Mouse (Mus musculus): ENCODE results near the gene Hs3st3b1.

Gene Hs3st3b1

DNA sequence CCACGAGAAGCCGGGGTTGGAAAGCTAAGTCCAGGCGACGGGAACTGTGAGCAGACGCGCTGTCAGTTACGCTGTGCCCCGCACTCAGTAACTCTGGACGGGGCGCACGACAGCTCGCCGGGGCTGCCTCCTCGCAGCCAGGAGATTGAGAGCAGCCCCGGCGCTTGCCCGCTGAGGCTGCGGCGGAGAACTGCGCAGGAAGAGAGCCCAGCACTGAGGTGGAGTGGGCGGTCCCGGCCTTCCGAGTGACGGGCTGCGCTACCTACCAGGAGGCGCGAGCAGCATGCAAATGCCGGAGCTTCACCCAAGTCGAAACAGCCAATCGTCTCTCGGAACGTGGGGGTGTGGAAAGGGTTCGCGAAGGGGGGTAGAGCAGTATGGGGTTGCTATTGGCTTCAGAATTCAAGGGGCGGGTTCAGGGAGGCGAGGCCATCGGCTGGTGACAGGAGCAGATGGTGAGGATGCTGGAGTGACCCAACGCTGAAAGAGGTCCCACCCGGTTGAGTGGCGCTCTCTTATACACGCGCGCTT is at the start of gene Hs3st3b1:
Hs3st3b1 (minus strand) TSS at position 200 of the 531 bp plus-strand sequence.
- DNase-seq: peak; percentile 24

DNA sequence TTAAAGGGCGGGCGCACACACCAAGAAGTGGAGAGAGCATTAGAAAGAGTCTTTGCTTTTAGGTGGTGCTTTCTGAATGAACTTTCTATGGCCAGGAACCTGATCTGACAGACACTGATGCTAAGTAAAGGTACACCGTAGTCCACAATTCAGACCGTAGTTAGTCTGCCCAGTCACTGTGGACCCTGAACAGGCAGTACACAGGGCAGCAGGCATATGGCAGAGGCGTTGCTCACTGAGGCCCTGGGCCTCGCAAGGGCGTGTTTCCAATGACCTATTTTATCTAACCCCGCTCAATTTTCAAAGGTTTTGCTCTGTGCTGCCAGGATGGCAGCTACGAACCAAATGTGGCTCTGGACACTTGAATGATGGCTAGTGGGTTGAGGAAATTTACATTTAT is 49.4 kb upstream of the Hs3st3b1 start:
- no peak for DNase-seq

DNA sequence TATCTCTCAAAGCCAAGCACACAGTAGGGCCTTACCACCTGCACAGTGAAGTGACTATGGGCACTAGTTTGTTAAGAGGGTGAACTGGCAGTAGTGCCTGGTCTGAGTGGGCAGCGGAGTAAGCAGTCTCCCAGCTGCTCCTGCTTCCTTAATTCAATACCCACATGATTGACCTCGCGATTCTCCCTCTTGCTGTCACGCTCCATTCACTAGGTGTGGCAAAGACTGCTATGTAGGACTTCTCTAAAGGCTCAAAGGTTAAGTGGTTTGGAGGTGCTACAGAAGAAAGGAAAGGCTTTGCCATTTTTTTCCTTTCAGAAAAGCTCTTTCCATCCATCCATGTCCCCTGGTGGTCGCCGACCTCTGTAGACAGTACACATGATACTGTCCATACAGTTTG is 48.7 kb upstream of the Hs3st3b1 start:
- DNase-seq: no peak

DNA sequence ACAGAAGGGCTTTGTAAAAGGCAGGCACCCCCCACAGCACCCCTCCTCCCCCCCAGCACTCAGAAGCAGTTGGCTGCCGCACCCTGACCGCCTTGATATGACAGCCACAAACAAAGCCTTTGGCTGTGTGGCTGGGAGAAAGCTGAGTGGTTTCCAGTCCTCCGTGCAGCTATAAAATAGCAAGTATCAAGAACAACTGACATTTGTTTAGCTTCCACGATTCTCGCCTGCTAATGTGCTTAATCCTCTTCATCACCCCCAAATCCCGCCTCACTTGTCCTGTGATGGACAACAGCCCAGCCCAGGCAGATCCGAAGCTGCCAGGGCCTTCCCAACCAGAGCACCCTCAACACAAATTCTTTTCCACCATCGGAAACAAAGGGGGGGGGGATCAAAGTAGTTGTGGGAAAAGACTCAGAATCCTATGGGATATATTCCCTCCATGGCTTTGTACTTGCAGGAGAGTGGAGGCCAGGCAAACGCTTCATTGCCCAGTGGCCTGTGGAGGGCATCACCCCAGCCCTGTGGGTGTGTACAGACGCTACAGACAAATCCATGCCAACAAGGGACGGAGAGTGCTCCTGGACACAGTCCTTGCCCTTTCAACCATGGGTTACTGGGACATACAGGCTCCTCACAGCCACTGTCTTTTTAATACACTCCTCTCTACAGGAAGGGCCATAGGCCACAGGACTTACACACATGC is 47.3 kb upstream of the Hs3st3b1 start:
- DNase-seq: no peak

DNA sequence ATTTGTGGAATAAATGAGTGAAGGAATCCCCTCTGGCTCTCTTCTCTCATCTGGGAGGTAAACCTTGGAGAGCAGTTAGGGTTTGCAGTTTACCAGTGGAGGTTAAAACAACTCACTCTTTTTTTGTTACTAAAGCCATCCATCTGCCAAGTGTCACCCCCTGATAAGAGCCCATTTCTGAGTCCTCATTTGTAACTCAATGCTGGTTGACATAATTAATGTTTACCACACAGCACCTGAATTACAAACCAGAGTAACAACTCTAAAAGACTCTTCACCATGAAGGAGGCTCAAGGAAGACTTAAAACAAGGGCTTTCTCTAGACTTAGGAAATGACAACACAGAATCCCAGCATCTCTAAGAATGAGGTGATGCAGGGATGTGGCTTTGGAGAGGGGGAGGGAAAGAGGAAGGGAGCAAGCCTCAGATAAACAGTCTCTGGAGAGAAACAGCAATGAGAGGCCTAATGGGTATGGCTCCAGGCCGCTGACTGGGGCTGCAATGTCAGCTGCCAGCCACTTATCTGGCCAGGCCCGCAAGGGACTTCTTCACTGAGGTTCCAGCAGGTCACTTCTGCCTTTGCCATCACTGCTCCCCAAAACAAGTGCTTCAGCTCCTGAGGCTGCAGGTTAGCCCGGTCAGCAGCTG is 46.4 kb upstream of the Hs3st3b1 start:
- DNase-seq: no peak

DNA sequence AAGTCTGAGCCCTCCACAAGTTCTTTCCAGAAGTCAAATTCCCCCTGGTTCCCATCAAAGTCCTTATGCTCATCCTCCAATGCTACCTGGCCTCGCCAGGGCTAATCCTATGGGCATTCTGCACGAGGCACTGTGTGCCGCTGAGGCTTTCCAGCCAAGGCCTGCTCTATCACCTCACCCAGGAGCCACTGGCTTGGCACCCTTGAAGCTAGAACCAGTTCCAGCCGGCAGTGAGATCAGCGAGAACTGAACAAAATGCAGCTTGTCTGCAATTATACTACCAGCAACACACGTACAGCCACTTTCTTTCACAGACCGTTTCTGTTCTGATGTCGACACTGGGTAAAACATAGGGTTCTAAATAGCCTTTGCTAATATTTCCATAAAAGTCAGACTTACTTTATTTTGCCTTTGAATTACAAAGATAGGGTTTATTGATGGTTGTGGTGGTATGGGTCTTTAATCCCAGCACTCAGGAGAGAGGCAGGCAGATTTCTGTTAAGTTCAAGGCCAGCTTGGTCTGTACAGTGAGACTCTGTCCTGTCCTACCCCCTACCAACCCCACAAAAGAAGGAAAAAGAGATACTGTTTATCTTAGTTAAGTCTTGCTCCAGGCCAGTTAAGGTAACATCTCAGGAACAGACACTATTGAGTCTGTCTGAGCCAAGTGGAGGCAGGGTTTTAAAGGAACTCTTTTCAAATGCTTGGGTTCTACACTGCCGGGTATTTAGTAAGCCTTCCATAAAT is 45.7 kb upstream of the Hs3st3b1 start:
- no peak for DNase-seq

DNA sequence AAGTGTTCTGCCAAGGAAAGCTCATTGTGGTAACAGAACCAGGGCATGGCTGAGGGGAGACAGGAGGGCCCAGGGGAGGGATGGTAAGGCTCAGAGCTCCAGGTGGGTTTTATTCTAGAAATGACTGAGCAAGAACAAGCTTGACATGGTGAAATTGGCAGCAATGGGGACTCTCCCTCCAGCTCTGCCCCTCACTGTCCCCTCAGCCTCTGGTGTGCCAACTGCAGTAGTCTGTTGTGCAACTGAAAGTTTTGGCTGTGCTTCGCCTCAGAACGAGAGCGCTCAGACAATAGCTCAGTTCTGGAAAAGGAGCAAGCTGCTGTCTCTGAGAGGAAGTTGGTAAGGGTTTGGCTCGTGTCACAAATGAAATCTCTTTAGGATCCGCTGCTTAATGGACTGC is 43.3 kb upstream of the Hs3st3b1 start:
- DNase-seq: no peak

DNA sequence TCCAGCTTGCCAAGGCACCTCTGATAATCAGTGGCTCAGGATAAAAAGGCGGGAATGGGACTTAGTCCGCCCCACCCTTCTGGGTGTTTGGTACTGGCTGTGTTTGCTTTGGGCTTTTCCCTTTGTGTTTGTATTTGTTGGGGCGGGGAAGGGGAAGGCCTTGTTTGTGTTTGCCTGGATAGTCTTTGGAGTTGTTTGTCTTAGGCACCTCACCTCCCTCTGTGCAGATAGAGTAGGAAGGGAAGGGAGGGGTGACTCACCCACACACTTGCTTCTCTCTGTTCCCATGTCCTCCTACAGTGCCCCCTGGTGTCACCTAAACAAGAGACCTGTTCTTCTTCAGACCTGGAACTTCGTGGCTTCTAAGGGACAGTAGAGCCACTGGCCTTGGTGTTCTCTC is 35.1 kb upstream of the Hs3st3b1 start:
- DNase-seq: no peak

DNA sequence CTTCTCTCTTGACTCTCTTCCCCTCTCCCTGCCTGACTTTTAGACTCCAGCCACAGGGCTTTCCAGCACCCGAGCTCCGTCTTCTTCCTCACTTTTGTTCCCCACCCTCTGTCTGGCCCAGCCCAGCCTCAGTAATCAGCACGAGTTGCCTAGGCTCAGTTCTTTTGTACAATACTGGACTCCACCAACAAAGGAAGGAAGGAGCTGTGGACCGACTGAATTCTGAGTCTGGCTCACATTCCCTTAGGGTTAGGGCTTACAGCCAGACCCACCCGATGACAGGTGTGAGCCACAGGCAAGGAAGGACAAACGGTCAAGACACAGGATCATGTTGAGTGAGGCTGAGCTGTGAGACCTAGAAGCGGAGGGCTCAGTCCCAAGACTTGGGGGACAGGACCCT is 34.7 kb upstream of the Hs3st3b1 start:
- no peak for DNase-seq

DNA sequence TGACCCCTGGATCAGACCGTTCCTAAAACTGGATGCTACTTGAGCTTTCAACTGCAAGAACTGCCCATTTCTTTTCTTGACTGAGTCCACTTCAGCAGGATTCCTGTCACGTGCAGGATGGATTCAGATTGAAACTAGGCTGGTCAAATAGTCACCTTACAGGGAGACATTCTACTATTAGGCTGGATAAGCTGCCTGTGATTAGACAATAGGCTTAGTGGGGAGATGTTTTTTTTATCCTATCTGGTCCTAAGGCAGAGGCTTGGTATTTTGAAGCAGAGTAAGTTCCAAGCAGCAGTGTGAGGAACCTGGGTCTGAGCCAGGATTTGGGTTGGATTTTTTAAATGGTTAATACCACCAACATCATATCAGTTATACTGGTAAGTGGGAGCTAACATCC is 31.8 kb upstream of the Hs3st3b1 start:
- no peak for DNase-seq

DNA sequence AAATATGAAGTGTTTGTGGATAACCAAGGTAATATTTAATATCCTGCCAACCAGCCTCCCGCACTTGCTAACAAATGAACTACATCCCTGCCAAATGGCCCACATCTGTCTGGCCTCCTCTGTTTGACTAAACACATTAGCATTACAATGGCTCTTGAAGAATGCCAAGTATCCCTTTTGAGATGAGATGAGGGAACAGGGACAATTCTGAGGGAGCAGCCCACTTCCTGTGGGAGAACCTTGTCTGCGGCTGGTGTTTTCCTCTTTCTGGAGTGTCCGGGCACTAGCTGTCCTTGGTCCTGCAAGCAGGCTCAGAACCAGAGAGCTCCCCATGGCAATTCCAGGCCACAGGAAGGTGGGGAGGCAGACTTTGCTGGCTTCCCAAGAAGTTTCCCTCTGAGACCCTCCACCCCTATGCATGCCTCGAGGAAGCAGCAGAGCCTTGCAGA is 30.7 kb upstream of the Hs3st3b1 start:
- no peak for DNase-seq

DNA sequence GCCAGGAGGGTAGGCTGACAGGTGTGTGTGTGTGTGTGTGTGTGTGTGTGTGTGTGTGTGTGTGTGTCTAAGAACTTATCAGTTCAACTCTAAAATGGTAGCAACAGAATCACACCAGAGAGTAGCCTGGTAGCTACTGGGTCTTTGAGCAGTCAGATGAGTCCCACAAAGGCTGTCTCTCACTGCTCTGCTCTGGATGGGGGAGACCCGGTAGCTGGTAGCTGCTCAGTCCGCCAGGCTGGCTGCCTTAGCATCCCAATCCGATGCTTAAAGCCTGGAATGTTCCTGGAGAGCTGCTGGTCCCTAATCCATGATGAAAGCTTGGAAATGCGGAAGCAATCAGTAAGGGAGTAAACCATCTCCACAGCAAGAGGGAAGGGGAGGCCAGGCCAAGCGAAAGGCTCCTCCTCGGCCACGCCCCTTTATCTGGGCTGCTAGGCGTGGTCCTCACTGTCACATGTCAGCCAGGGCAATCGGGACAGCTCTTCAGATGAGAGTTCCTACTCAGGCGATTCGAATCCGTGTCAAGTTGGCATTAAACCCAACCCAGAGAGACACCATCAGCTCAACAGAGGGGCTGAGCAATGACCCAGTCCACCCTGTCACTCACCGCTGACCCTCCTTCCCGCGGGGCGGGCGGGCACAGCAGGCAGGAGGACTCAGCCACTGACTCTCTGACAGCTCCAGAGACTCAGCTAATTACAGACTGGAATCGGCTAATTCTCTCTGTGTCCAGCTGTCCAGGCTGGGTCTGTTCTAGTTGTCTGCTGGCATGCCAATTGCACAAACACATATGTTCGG is 29.9 kb upstream of the Hs3st3b1 start:
- DNase-seq: no peak

DNA sequence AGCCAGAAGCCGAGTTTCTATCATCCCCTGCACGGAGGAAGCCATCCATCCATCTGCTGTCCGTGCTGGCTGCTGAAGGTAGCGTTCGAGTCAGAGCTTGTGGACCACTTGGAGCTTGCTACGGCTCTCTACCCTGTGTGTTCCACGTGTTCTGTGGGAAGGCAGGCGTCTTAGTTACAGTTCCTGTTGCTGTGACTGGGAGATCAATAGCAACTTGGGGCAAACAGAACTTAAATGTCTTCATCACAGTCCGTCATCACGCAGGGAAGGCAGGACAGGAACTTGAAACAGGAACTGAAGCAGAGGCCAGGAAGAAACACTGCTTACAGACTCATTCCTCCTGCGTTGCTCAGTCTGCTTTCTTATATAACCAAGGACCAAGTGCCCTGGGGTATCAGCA is 26.3 kb upstream of the Hs3st3b1 start:
- DNase-seq: no peak

DNA sequence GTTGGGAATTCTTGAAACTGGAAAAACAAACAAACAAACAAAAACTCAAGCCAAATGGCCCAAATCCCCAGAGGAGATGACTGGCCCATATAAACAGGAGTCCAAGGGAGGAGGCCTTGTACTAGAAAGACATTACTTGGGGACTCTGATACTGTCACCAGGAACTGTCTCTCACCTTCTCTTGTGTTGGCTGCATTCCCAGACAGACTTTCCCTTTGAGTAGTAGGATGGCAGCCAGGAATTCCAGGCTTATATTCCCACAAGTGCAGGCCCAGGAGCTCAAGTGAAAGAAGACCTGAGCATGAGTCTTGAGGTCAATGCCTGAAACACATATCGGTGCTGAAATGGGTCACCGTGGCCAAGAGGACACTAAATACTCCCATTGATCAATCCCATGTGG is 24.9 kb upstream of the Hs3st3b1 start:
- DNase-seq: no peak

DNA sequence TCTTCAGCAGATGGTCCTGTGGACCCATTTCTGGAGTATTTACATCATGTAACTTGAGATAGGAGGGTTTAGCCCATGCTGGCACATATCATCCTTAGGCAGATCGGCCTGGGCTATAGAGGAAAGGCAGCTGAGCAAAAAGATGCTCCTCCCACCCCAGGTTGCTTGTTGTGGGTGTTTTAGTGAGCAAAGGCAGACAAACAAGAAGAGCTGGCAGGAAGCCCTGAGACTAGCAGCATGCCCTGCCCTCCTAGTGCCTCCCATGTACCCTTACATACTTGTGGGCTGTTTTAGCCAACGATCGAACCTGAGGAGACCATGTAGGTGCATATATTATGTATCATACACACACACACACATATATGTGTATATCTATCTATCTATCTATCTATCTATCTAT is 21.9 kb upstream of the Hs3st3b1 start:
- DNase-seq: no peak

DNA sequence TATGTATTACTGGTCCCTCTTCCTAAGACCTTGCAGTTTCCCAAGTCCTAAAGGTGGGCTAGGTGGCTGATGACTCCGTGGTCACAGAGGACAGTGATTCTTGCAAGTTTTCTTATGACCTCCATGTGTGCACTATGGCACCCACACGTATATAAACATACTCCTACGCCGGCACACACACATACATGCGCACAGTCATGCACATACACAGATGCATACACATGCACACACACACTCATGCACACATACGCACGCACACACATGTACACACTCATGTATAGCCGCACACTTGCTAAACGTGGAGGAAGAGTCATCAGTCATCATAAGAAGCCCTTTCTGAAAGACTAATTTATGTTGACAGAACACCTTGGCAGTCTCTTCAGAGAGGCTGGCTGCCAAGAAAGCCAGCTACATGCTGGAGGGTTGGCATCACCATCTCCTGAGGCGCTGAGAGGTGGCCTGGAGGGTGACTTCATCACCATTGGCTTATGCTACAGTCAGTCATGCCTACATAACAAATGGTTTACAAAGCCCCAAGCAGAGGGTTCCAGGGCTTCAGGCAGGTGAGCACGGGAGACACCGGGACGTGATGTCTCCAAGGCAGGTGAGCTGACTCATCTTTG is 21.3 kb upstream of the Hs3st3b1 start:
- DNase-seq: peak; percentile 37

DNA sequence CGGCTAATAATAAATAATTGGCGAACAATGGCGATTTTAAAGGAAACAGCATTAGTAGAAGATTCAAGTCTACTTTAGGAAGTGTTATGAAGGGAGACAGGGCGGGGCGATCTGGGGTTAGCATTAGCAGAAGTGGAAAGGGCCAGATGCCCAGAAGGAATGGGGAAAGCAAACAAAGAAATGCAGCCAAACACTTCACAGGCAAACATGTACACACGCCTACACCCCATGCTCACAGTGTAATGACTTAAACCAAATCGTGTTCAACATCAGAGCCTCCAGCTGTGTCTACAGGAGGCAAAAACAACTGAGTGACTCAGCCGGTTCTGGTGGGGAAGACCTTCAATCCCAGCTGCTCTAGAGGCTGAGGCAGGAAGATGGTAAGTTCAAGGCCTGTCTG is 20.1 kb upstream of the Hs3st3b1 start:
- DNase-seq: no peak

DNA sequence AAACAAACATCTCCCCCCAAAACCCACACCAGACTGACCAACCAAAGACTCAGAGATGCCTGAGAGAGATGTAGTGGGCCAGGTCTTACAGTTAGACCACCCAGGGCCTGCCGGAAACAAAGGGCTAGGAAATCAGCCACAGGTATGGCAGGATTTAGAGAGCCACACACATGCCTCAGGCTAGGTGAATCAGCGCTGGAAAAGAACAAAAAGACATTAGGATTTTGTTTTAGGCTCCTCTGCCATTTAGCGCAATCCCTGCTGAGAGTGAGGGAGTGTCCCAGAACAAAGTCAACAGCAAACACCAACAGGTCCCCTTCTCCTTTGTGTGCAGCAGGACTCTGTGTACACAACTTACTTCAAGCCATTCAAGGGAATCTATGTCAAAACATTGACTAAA is 14.6 kb upstream of the Hs3st3b1 start:
- DNase-seq: no peak

DNA sequence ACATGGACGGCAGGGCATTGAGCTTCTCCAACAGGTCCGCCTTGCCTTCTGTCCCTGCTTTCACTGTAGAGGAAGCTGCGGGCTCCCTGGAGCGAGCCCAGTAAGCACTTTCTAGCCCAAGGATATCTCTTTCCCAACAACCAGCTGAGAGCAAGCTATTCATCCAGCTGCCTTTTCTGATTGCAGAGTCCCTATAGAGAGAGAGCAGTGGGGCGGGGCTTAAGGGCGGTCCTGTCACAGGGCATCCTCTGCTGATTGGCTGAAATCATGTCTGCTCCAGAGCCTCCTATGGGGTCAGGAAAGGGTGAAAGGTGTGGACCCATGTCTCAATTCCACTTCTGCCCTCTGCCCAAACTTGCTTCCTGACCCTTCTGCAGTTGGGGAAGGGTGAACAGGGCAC is 4.8 kb upstream of the Hs3st3b1 start:
- DNase-seq: no peak

DNA sequence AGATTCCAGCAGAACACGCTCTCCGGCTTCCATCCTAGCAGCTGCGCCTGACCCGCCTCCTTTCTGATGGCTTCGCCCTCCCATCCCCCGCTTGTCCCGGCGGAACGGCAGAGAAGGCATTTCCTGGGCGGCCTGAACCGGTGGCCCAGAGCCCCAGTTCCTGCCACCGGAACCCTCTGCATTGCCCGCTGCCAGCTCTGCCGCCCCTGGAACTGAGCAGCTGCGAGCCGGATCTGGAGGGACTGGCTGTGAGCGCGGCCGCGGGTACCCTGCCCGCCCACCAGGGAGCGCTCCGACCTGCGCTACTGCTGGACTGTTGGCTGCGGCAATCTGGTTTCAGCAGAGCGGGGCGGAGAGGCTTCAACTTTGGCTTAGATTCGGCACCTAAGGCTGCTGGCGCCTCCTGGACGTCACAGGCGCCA is 3.1 kb upstream of the Hs3st3b1 start:
- DNase-seq: no peak

DNA sequence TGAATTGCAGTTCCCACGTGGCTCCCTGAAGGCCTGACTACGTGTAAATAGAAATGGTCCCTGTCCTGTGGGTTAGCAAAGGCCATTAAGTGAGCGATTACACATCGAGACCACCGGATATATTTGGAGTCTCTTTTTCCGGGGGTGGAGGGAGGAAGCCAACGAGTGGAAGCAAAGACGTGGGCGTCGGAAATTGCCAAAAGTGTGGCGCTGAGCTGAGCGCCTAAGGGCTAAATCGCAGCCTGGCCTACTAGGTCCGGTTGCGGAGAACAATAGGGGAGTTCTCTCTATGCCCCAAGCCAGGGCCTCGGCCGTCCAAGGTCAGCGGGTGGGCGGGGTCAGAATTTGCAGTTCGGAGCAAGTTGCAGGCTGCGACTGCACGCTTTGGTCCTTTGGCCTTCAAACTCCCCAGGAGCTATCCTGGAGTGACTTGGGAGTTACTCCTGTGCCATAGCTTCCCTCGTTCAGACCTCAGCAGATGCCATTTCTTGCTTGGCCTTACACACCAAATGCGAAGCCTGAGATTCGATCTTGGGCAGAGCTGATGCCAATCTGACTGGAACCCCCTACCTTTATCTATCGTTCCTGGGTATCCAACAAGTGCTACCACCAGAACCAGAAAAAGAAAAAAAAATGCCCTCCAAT is 2.3 kb upstream of the Hs3st3b1 start:
- DNase-seq: no peak

DNA sequence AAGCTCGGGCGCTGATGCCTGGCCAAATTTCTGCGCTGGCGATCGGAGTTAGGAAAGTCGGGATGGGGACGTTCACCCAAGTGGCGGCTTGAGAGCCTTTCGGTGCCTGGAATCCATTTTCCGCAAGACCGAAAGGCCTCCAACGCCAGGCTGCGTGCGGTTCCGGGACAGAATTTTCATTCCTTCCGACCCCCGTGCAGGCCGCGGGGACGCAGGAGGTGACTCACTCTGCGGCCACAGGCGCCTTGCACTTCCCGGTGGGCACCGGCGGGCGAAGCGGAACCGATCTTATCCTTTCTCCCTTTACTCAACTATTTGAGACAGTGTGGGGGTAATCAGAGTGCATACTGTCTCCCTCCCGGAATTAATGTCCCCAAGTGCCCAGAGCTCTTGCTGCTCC is 1.3 kb upstream of the Hs3st3b1 start:
- DNase-seq: no peak

All from cerebellum, adult 11-12 months (tissue).